8 mouse cellular contexts compared by ENCODE assay signal in genomic region chr11:19925976-19926842, GRCm38 (mm10). TPM values are rescaled to one million over a fixed set of nuclear protein-coding genes. Genes with fewer than 3 reads are reported as not detected.
A peak's percentile ranks its signal among the peaks of the same experiment; 100 is the strongest.
DNase-seq lines count a peak whose midpoint lies in the region; ATAC-seq and TF ChIP-seq lines count a peak whose summit lies in the region.

No protein-coding gene starts in this region.

- H3K36me3 ChIP-seq in forebrain, embryonic 12.5 days (replicated peaks), result no peaks in the 10 kb centered on the region
- no peaks in the 10 kb centered on the region for H3K36me3 ChIP-seq in small intestine, adult 2 months (ENCODE audit: control insufficient read depth, insufficient read depth, low read length)

- peaks cover 31% of the 10 kb centered on the region for H3K4me1 ChIP-seq in forebrain, embryonic 12.5 days
- peaks cover 26% of the 10 kb centered on the region for H3K4me1 ChIP-seq in small intestine, adult 2 months (ENCODE audit: control insufficient read depth, insufficient read depth, insufficient read length, low read length)

- peak overlapping the region; percentile 90 for H3K9ac ChIP-seq in forebrain, embryonic 12.5 days

- DNase-seq in left cerebral cortex, adult 18-20 months (ENCODE audit: low spot score in 2 of 2), result peak; percentile 39 to 40
- DNase-seq in left cerebral cortex, adult 8-10 months (ENCODE audit: low spot score in 2 of 2), result no peak
- DNase-seq in heart, postnatal 25 days (ENCODE audit: low spot score), result peak; percentile 29
- DNase-seq in kidney, postnatal 4 days, result peak; percentile 53 to 68

- no peaks in the 10 kb centered on the region for H3K27me3 ChIP-seq in forebrain, embryonic 12.5 days
- H3K27me3 ChIP-seq in small intestine, adult 2 months (ENCODE audit: control insufficient read depth, insufficient read depth, low read length), result no peaks in the 10 kb centered on the region

- H3K27ac ChIP-seq in forebrain, embryonic 12.5 days, result peak overlapping the region; percentile 95
- peak overlapping the region; percentile 50; the same call in 1 of the 2 replicates for H3K27ac ChIP-seq in small intestine, adult 2 months (ENCODE audit: insufficient read depth, low read depth, low read length)

- H3K4me3 ChIP-seq in forebrain, embryonic 12.5 days (replicated peaks), result peak overlapping the region; percentile 88
- peak overlapping the region; percentile 73 for H3K4me3 ChIP-seq in small intestine, adult 2 months (ENCODE audit: low read depth, low read length)

- 2% methylated on average over 15 of the region's 15 CpGs for WGBS in forebrain, embryonic 12.5 days
- 4% methylated on average over 15 of the region's 15 CpGs for WGBS in small intestine, adult 2 months

- no peaks in the 10 kb centered on the region for H3K9me3 ChIP-seq in forebrain, embryonic 12.5 days

- ATAC-seq in cerebellum, adult (ENCODE audit: insufficient number of reproducible peaks, low FRiP score, low TSS enrichment), result peak; percentile 33
- peak; percentile 65 for ATAC-seq in forebrain, embryonic 12.5 days (ENCODE audit: low FRiP score)
- peak; percentile 32 for ATAC-seq in megakaryocyte progenitor cell, adult 5-6 weeks (replicated peaks; ENCODE audit: poor library complexity)

- no peak for TF ChIP-seq POLR2A in small intestine, adult 2 months (IDR thresholded peaks at IDR 0.05; ENCODE audit: low read depth, low read length)

- intact Hi-C loops in heart, postnatal 25 days (cut with DNase I), result loop anchor here (2.0 kb wide), 2 partner anchors 39 to 47 kb away; no protein-coding TSS in a partner anchor

- TF ChIP-seq CTCF in small intestine, adult 2 months (IDR thresholded peaks at IDR 0.05; ENCODE audit: extremely low read depth, insufficient read length, insufficient replicate concordance, low read depth, low read length), result no peak

- peak overlapping the region; percentile 73 for H3K4me2 ChIP-seq in forebrain, embryonic 12.5 days

RNA-seq across cellular contexts. Expression of gene Spred2, which starts 2.0 kb away (rescaled TPM):
- total RNA-seq in left cerebral cortex, adult 18-20 months (2021), result 100 to 1,000 TPM in 1 of 2 experiments, 10 to 100 TPM in 1; 99.8 to 122 TPM
- total RNA-seq in left cerebral cortex, adult 8-10 months (2022), result 10 to 100 TPM; 66.8 to 82.4 (median 72.3) TPM
- 8.1 and 8.4 TPM in 2 replicates for polyA plus RNA-seq in forebrain, embryonic 12.5 days (2016; fragmentation: Nextera tagmentation; extraction: Ambion mirVana)
- total RNA-seq in heart, postnatal 25 days (2021), result 10 to 100 TPM; 20.5 to 28.4 TPM
- total RNA-seq in megakaryocyte progenitor cell, adult 5-6 weeks (2015), result 16.9 and 20.7 TPM in 2 replicates
- 4.4 and 5.0 TPM in 2 replicates for total RNA-seq in megakaryocyte progenitor cell, adult 5-6 weeks (2017)
- polyA plus RNA-seq in small intestine, adult 2 months (2012; rRNA removed), result 8.2 and 21.2 TPM in 2 replicates

Comparison
In these comparisons a context has a peak if more than half of its experiments do, and no peak if none do; other contexts are left out.
1. DNase-seq: peak in left cerebral cortex, adult 18-20 months (2 of 2), heart, postnatal 25 days (single experiment) and kidney, postnatal 4 days (2 of 2); none in left cerebral cortex, adult 8-10 months (0 of 2).
2. Peak in every context shown above with its lines, with median percentiles within 50 percentile points of each other: ATAC-seq.